Mouse (Mus musculus) gastrocnemius, postnatal 36 days (tissue): ENCODE data around the gene Pmpca. TPM values are rescaled to one million over a fixed set of nuclear protein-coding genes. Genes with fewer than 3 reads are reported as not detected.

ENCODE experiments used
- DNase-seq, 2 experiments: peaks; one replicate each; pipeline ENCODE4 v3.0.0; 2022
- intact Hi-C: fragments of 180-260 bp; cut with DNase I; formaldehyde crosslinking; loops from one replicate; pipeline ENCODE4 v1.15.1; 2025
- long read RNA-seq, 2 experiments: library from polyadenylated mRNA; stranded (forward); transcript quantifications; one replicate each; pipeline ENCODE4 v2.0.0; 2021
- total RNA-seq, 2 experiments: library from RNA; stranded (reverse); gene quantifications; 2 replicates each; pipeline ENCODE4 v1.2.3; 2021

The Pmpca gene
- total RNA-seq, result 100 to 1,000 TPM; 137 TPM
- long read RNA-seq, experiment 1, transcript Pmpca-201 (13 exons, 3,135 nt), result major isoform, 101 of 201 reads
- long read RNA-seq, experiment 1, partial matches to known transcripts, result 96 of 201 reads
- long read RNA-seq, experiment 1, other reads (novel, unspliced or antisense), result 4 of 201 reads
- long read RNA-seq, experiment 2, transcript Pmpca-201 (13 exons, 3,135 nt), result major isoform, 133 of 219 reads
- long read RNA-seq, experiment 2, partial matches to known transcripts, result 82 of 219 reads
- long read RNA-seq, experiment 2, other reads (novel, unspliced or antisense), result 4 of 219 reads

- intact Hi-C loops, result no loop called here
These were observed at the start of gene Pmpca, which contains the start of gene Entr1 for GRCm38 (mm10) chr2:26389154-26389690. Pmpca (plus strand) TSS chr2:26389339. Entr1 (minus strand) TSS chr2:26389316.

GRCm38 (mm10) chr2:26341510-26341981 lies 47.6 kb upstream of the Pmpca start:
- intact Hi-C loops, result no loop called here
- no peak for DNase-seq

More at GRCm38 (mm10) chr2:26389154-26389690, at the start of gene Pmpca, which contains the start of gene Entr1:
- peak; percentile 73 to 75 for DNase-seq

- intact Hi-C loops, result no loop called here
- DNase-seq, result peak in 1 of 2 experiments; percentile 38
These were observed 47.1 kb upstream of the Pmpca start for GRCm38 (mm10) chr2:26342044-26342443.

- intact Hi-C loops, result no loop called here
These were observed 46.3 kb upstream of the Pmpca start for GRCm38 (mm10) chr2:26342609-26343490.

GRCm38 (mm10) chr2:26348241-26348640 lies 40.9 kb upstream of the Pmpca start:
- intact Hi-C loops, result no loop called here
- DNase-seq, result no peak

More at GRCm38 (mm10) chr2:26342609-26343490, 46.3 kb upstream of the Pmpca start:
- DNase-seq, result no peak

- intact Hi-C loops, result loop anchor here (2.0 kb wide), 1 partner anchor 51 kb away; no protein-coding TSS in a partner anchor
- peak; percentile 91 to 92 for DNase-seq
These were observed 37.5 kb upstream of the Pmpca start, which contains the start of gene Dnlz for GRCm38 (mm10) chr2:26351358-26352290. Dnlz (minus strand) TSS chr2:26352110.

GRCm38 (mm10) chr2:26352291-26352910 lies 36.7 kb upstream of the Pmpca start:
- DNase-seq, result peak in 1 of 2 experiments; percentile 49
- intact Hi-C loops, result no loop called here

GRCm38 (mm10) chr2:26353066-26353980 lies 35.8 kb upstream of the Pmpca start:
- intact Hi-C loops, result no loop called here
- no peak for DNase-seq

- DNase-seq, result no peak
- intact Hi-C loops, result no loop called here
These were observed 34.7 kb upstream of the Pmpca start for GRCm38 (mm10) chr2:26354401-26354800.

GRCm38 (mm10) chr2:26356231-26356630 lies 32.9 kb upstream of the Pmpca start:
- intact Hi-C loops, result no loop called here
- no peak for DNase-seq

GRCm38 (mm10) chr2:26356678-26357077 lies 32.5 kb upstream of the Pmpca start:
- intact Hi-C loops, result no loop called here
- no peak for DNase-seq

GRCm38 (mm10) chr2:26357484-26357883 lies 31.7 kb upstream of the Pmpca start:
- no peak for DNase-seq
- intact Hi-C loops, result no loop called here

- intact Hi-C loops, result no loop called here
- DNase-seq, result no peak
These were observed 30.3 kb upstream of the Pmpca start for GRCm38 (mm10) chr2:26358667-26359320.

GRCm38 (mm10) chr2:26359983-26360382 lies 29.2 kb upstream of the Pmpca start:
- no peak for DNase-seq
- intact Hi-C loops, result no loop called here

- intact Hi-C loops, result no loop called here
- no peak for DNase-seq
These were observed 28.4 kb upstream of the Pmpca start, which contains the start of gene Card9 for GRCm38 (mm10) chr2:26360772-26361171. Card9 (minus strand) TSS chr2:26360918.

GRCm38 (mm10) chr2:26362991-26363390 lies 26.1 kb upstream of the Pmpca start:
- intact Hi-C loops, result no loop called here

GRCm38 (mm10) chr2:26363481-26363880 lies 25.7 kb upstream of the Pmpca start:
- intact Hi-C loops, result no loop called here
- no peak for DNase-seq

More at GRCm38 (mm10) chr2:26362991-26363390, 26.1 kb upstream of the Pmpca start:
- DNase-seq, result no peak
